Mouse (Mus musculus): ENCODE measurements around the gene Wfikkn2. TPM values are rescaled to one million over a fixed set of nuclear protein-coding genes. Genes with fewer than 3 reads are reported as not detected.
A peak's percentile ranks its signal among the peaks of the same experiment; 100 is the strongest.

Wfikkn2 gene
- total RNA-seq, 2 experiments from 2014 or later, result 2.8 to 3.1 TPM

DNA sequence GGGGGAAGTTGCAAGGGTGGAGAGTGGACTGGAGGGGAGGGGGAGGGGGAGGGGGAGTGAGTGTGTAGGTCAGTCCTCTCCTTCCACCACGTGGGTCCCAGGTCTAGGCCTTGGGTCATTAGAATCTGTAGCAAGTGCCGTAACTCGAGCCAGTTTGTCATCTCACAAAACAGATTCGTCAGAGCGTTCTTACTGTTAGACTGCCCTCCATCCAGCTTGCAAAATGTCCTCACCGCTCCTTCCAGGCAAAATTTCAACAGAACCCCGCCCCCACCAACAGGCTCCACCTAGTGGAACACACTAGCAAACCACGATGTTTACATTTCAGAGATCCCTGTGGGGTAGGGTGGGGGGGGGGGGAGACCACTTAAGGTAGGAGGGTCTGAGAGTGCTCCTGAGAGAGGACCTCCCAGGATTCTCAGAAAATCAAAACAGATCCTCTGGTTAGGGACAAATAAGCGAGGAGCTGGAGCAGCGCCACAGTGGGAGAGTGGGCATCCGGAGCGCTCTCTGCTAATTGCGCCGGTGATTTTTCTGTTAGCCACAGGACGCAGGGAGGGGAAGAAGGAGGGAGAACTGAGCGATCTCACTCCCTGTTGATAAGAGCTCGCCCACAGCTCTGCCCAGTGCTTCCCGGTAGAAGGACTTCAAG is 19.5 kb upstream of the Wfikkn2 start:
- peak; percentile 54 to 71 for DNase-seq (ENCODE audit: low spot score in 2 of 2)

- DNase-seq (ENCODE audit: low spot score in 2 of 2), result no peak
Observed at GRCm38 (mm10) chr11:94261585-94262370, 16.0 kb upstream of the Wfikkn2 start.

GRCm38 (mm10) chr11:94259814-94260213 is 14.0 kb upstream of the Wfikkn2 start:
- DNase-seq (ENCODE audit: low spot score in 2 of 2), result no peak

- no peak for DNase-seq (ENCODE audit: low spot score in 2 of 2)
Observed at GRCm38 (mm10) chr11:94257987-94258386, 12.2 kb upstream of the Wfikkn2 start.

DNA sequence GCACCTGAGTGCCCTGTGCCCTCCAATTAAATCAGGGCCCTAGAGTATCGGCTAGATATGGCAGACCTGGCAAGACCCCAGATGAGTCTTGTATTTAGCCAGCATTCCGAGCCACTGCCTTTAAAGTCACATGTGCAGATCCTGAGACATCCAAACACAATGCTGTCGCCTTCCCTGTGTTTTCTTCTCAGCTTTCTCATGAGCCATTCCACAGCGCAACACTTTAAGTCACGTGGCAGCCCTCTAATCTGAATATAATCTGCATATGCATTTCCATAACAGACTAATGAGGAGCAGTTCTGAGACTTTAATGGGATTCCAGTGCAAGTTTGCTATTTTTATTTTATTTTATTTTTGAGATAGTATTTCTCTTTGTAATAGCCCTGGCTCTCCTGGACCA is 9.9 kb upstream of the Wfikkn2 start:
- DNase-seq (ENCODE audit: low spot score in 2 of 2), result no peak

DNA sequence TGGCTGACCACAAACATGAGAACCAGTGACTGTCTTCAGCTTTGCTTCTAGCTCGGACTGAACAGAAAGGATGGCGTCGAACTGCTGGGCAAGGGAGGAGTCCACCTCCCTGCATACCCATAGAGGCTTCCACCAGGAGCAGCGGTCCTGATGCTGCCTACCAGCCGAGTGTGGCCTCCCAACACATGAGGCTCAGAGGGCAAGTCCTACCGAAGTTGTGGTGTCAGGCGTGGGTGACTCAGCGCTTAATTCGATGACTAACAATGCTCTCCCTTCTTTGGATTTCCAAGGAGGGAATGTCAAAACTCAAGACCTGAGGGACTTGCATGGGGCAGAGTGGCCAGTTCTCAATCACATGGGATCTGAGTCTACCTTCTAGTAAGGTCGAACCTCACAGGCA is 7.9 kb upstream of the Wfikkn2 start:
- DNase-seq (ENCODE audit: low spot score in 2 of 2), result no peak

- no peak for DNase-seq (ENCODE audit: low spot score in 2 of 2)
Observed at GRCm38 (mm10) chr11:94253156-94253555, 7.4 kb upstream of the Wfikkn2 start.

- DNase-seq (ENCODE audit: low spot score in 2 of 2), result no peak
Observed at GRCm38 (mm10) chr11:94246789-94247061, 920 bp upstream of the Wfikkn2 start.

- no peak for DNase-seq (ENCODE audit: low spot score in 2 of 2)
Observed at GRCm38 (mm10) chr11:94244385-94244784, 1.4 kb downstream of the Wfikkn2 start.

DNA sequence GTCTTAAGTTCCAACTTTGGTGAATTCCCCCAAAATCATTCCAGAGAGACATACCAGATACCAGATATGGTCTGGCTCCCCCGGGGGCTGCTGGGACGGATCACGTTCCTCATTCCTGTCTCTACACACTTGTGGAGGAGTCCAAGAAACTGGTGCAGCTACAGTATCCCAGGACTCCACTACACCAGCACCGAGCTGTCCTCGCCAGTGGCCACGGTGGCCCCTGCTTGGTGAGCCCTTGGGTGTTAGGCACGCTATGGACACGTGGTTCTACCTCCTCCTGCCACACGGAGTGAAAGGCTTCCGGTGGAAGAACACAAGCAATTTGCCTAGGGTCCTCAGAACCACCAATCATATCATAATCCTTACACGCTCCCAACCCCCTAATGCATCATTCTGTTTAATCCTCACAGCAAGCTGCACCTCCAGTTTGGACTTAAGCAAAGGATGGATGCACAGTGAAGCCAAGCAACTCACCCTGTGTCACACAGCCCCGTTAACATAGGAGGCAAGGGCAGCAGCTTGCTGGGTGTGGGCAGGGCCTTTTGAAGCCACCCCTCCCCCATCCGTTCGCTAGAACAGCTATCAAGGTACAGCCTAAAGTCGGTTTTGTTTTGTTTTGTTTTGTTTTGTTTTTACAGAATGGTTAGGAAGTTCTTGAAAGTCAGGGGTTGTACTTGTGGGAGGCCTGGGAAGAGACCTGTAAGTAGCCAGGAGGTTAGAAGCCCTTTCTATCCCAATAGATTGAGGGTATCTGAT is 2.2 kb downstream of the Wfikkn2 start:
- no peak for DNase-seq (ENCODE audit: low spot score in 2 of 2)

DNA sequence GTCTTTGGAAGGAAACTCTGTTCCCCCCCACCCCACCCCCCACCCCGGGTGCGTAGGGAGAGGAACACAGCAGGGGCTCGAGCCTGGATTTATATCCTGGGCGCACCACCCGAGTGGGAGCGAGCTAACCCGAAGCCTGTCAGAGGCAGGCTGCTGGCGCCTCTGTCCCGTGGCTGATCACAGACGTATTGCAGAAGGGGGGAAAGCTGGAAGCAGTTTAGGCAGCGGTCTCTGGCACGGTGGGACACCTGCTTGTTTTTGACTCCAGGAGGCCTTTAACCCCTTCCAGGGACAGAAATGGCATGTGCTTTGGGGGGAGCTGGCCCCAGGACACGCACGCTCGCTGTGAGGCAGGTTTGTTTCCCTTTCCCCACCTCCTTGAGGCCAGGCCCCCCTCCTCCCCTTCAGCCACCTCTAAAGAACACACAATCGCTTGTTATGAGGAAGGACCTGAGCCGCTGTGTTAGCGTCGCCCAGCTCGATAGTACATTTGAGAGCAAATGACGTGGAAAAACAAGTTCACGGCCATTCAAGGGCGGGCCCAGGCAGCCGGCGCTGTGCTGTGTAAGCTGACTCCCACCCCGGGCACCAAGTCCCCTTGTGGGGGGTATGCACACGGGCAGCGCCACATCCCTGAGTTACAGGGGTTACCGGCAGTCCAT is 2.9 kb downstream of the Wfikkn2 start:
- DNase-seq (ENCODE audit: low spot score in 2 of 2), result no peak

DNA sequence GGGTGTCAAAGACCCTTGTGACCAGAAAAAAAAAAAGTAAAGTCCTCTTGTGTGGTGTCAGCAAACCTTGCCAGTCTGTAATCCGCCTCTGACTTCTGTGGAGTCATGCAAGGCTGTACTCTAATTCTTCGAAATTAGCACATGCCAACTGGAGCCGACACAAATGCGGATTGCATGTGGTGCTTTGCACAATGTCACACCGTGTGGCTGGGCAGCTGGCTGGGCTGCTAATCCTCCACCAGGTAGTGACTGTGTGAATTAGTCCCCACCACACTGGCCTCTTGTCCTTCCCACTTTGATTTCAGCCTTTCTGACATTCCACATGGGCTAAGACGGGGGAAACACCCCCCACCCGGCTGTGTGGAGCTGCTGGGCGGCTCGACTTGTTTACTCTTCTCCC is 6.1 kb downstream of the Wfikkn2 start:
- no peak for DNase-seq (ENCODE audit: low spot score in 2 of 2)

- DNase-seq (ENCODE audit: low spot score in 2 of 2), result no peak
Observed at GRCm38 (mm10) chr11:94238786-94239185, 7.0 kb downstream of the Wfikkn2 start.

GRCm38 (mm10) chr11:94236074-94236473 is 9.7 kb downstream of the Wfikkn2 start:
- peak; percentile 50 to 65 for DNase-seq (ENCODE audit: low spot score in 2 of 2)

DNA sequence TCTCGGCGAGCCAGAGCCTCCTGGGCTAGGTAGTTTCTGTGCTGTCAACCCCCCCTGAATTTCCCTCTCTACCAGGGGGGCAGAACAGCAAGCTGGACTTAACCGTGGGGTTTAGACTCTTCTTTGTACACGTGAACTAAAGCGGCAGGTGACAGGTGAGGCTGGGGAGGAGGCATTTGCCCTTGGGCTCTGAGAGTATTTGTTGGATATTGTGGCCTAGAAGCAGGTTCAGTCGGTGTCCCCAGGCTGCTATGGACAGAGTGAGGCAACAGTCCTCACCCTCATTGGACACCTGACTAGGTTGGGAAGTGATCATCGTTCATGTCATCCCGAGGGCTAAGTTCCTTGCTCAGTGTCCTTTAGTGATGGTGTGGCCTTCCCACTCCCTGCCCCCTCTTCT is 10.9 kb downstream of the Wfikkn2 start:
- DNase-seq (ENCODE audit: low spot score in 2 of 2), result no peak

- no peak for DNase-seq (ENCODE audit: low spot score in 2 of 2)
Observed at GRCm38 (mm10) chr11:94234380-94234779, 11.4 kb downstream of the Wfikkn2 start.

DNA sequence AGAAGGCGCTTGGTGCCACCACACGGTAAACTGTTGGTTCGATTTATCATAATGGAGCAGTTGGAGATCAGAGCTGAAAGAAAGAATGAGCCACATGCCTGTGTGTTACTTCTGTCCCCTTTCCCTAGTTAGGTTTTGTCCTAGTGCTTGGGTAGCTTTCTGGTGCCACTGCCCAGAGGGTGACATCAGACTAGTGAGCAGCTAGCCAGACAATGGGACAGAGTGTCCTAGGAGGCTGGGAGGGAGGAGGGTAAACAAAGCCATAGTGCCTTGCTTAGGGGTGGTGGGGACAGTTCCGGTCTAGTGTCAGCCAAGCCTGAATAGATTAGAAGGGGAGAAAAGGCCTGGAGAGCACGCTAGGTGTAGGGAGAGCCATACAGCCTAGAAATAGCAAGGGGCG is 12.4 kb downstream of the Wfikkn2 start:
- DNase-seq (ENCODE audit: low spot score in 2 of 2), result no peak

- DNase-seq (ENCODE audit: low spot score in 2 of 2), result peak in 1 of 2 experiments; percentile 10
Observed at GRCm38 (mm10) chr11:94231821-94232552, 13.8 kb downstream of the Wfikkn2 start.

DNA sequence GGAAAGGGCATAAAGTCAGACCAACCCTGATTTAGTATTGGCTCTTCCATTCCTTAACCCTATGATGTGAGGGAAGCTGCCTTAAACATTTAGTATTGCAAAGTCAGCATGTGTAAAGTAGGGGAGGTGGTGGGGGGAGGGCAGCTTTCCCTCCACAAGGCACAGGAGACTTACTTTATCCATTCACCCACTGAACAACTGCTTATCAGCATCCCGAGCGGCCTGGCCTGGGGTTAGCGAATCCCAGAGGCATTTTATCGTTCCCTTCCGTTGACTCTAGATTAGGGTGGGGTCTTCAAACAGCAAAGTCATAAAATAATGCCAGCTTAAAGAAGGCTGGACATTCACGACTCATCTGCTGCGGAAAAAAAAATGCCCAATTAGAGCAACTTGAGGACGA is 15.6 kb downstream of the Wfikkn2 start:
- no peak for DNase-seq (ENCODE audit: low spot score in 2 of 2)

GRCm38 (mm10) chr11:94229207-94229960 is 16.4 kb downstream of the Wfikkn2 start:
- DNase-seq (ENCODE audit: low spot score in 2 of 2), result no peak

Measured in gastrocnemius, postnatal 4 days (tissue).